Mouse (Mus musculus) MEL (cell line): ENCODE measurements around the gene Dnajb11. TPM values are rescaled to one million over a fixed set of nuclear protein-coding genes. Genes with fewer than 3 reads are reported as not detected.

ENCODE experiments used
- DNase-seq: peaks from one replicate; pipeline ENCODE4 v3.0.0; 2011; ENCODE audit warnings: low read depth, low spot score
- H3K27ac ChIP-seq: 2 replicates; pipeline ENCODE4 v1.5.1; 2012; ENCODE audit warnings: low read depth, mild to moderate bottlenecking, control low read depth, low read length, moderate library complexity; ENCODE audit not compliant: control insufficient read depth
- H3K27me3 ChIP-seq, 2 experiments: fragments of 150-350 bp in 1 of 2; sonication (generic) in 1 of 2; 2 replicates each; pipeline ENCODE4 v1.6.1; 2012; ENCODE audit warnings: low read length in 2 of 2, mild to moderate bottlenecking in 2 of 2, improper control_type of control experiment in 1 of 2, moderate library complexity in 1 of 2; ENCODE audit not compliant: insufficient read depth in 2 of 2, control insufficient read depth in 1 of 2
- H3K36me3 ChIP-seq, 2 experiments: 2 replicates each; pipeline ENCODE4 v1.6.1; 2012 to 2014; ENCODE audit warnings: low read length in 2 of 2, improper control_type of control experiment in 1 of 2, inconsistent platforms in 1 of 2, mild to moderate bottlenecking in 1 of 2; ENCODE audit not compliant: insufficient read depth in 2 of 2, control insufficient read depth in 1 of 2
- H3K4me1 ChIP-seq, 2 experiments: fragments of 150-350 bp in 1 of 2; sonication (generic) in 1 of 2; 2 replicates each; pipeline ENCODE4 v1.6.1; 2012; ENCODE audit warnings: low read length in 2 of 2, improper control_type of control experiment in 1 of 2, mild to moderate bottlenecking in 1 of 2; ENCODE audit not compliant: insufficient read depth in 2 of 2, control insufficient read depth in 1 of 2
- H3K4me3 ChIP-seq, 2 experiments: fragments of 150-350 bp in 1 of 2; sonication (generic) in 1 of 2; 2 replicates each; pipeline ENCODE4 v1.5.1; 2012; ENCODE audit warnings: low read depth in 2 of 2, low read length in 2 of 2, mild to moderate bottlenecking in 2 of 2, moderate library complexity in 2 of 2, control low read depth in 1 of 2, improper control_type of control experiment in 1 of 2; ENCODE audit not compliant: control insufficient read depth in 1 of 2, insufficient read depth in 1 of 2
- H3K79me2 ChIP-seq: 2 replicates; pipeline ENCODE4 v1.6.1; 2012; ENCODE audit warnings: mild to moderate bottlenecking, low read length, moderate library complexity; ENCODE audit not compliant: control insufficient read depth, poor library complexity, insufficient read depth
- H3K9ac ChIP-seq: 2 replicates; pipeline ENCODE4 v1.6.1; 2012; ENCODE audit warnings: low read depth, mild to moderate bottlenecking, control low read depth, low read length, moderate library complexity; ENCODE audit not compliant: control insufficient read depth, poor library complexity, severe bottlenecking
- H3K9me3 ChIP-seq: fragments of 150-350 bp; sonication (generic); replicated peaks from 2 replicates; pipeline ENCODE4 v1.6.1; 2012; ENCODE audit warnings: mild to moderate bottlenecking, low read length, improper control_type of control experiment, moderate library complexity; ENCODE audit not compliant: insufficient read depth
- BHLHE40 ChIP-seq: IDR thresholded peaks from 2 replicates; pipeline ENCODE4 v1.6.1; 2012; ENCODE audit warnings: low read depth, mild to moderate bottlenecking, inconsistent platforms, low read length, improper control_type of control experiment, borderline replicate concordance
- CHD1 ChIP-seq: IDR thresholded peaks from 2 replicates; pipeline ENCODE4 v1.6.1; 2012; ENCODE audit warnings: low read depth, mild to moderate bottlenecking, inconsistent platforms, low read length, improper control_type of control experiment
- CTCF ChIP-seq, 3 experiments: IDR thresholded peaks in 2 of 3; conservative IDR thresholded peaks in 1 of 3; 2 replicates each; pipeline ENCODE4 v1.5.1; 2011 to 2012; ENCODE audit warnings: low read length in 3 of 3, low read depth in 2 of 3, mild to moderate bottlenecking in 2 of 3, improper control_type of control experiment in 1 of 3, inconsistent platforms in 1 of 3, mixed read lengths in 1 of 3, moderate library complexity in 1 of 3; ENCODE audit not compliant: control insufficient read depth in 1 of 3, insufficient read depth in 1 of 3, poor library complexity in 1 of 3, severe bottlenecking in 1 of 3
- E2F4 ChIP-seq: IDR thresholded peaks from 2 replicates; pipeline ENCODE4 v1.6.1; 2011; ENCODE audit warnings: low read depth, low read length, improper control_type of control experiment, borderline replicate concordance
- ELF1 ChIP-seq: IDR thresholded peaks from 2 replicates; pipeline ENCODE4 v1.6.1; 2014; ENCODE audit warnings: low read depth, mild to moderate bottlenecking, inconsistent platforms, low read length, improper control_type of control experiment, moderate library complexity
- ETS1 ChIP-seq: IDR thresholded peaks from 2 replicates; pipeline ENCODE4 v1.6.1; 2012; ENCODE audit warnings: low read depth, mild to moderate bottlenecking, inconsistent platforms, low read length, improper control_type of control experiment, moderate library complexity
- GATA1 ChIP-seq: IDR thresholded peaks from 2 replicates; pipeline ENCODE4 v1.6.1; 2011; ENCODE audit warnings: low read depth, low read length, improper control_type of control experiment
- HCFC1 ChIP-seq: IDR thresholded peaks from 2 replicates; pipeline ENCODE4 v1.6.1; 2012; ENCODE audit warnings: low read depth, mild to moderate bottlenecking, inconsistent platforms, low read length, improper control_type of control experiment, moderate library complexity
- JUND ChIP-seq: IDR thresholded peaks from 2 replicates; pipeline ENCODE4 v1.6.1; 2011; ENCODE audit warnings: low read depth, mild to moderate bottlenecking, improper control_type of control experiment, low read length
- KAT2A ChIP-seq: conservative IDR thresholded peaks from 2 replicates; pipeline ENCODE4 v1.6.1; 2012; ENCODE audit warnings: low read depth, low read length, improper control_type of control experiment, inconsistent platforms
- MAFK ChIP-seq: IDR thresholded peaks from 2 replicates; pipeline ENCODE4 v1.6.1; 2011; ENCODE audit warnings: low read depth, mild to moderate bottlenecking, low read length, improper control_type of control experiment, borderline replicate concordance
- MAZ ChIP-seq: IDR thresholded peaks from 2 replicates; pipeline ENCODE4 v1.6.1; 2012; ENCODE audit warnings: low read depth, mild to moderate bottlenecking, inconsistent platforms, low read length, improper control_type of control experiment
- MEF2A ChIP-seq: IDR thresholded peaks from 2 replicates; pipeline ENCODE4 v1.6.1; 2014; ENCODE audit warnings: low read depth, mild to moderate bottlenecking, inconsistent platforms, low read length, improper control_type of control experiment; ENCODE audit not compliant: poor library complexity, insufficient replicate concordance, severe bottlenecking; ENCODE audit errors: extremely low read depth
- MYC ChIP-seq: IDR thresholded peaks from 2 replicates; pipeline ENCODE4 v1.6.1; 2011; ENCODE audit warnings: low read depth, mild to moderate bottlenecking, low read length, improper control_type of control experiment, moderate library complexity
- NRF1 ChIP-seq: IDR thresholded peaks from 2 replicates; pipeline ENCODE4 v1.6.1; 2014; ENCODE audit warnings: low read depth, mild to moderate bottlenecking, inconsistent platforms, low read length, improper control_type of control experiment, moderate library complexity; ENCODE audit not compliant: poor library complexity, insufficient read depth, severe bottlenecking
- POLR2A ChIP-seq, 2 experiments: IDR thresholded peaks; 2 replicates each; pipeline ENCODE4 v1.6.1; 2011 to 2012; ENCODE audit warnings: low read length in 2 of 2, mild to moderate bottlenecking in 2 of 2, control low read depth in 1 of 2, improper control_type of control experiment in 1 of 2, low read depth in 1 of 2, moderate library complexity in 1 of 2; ENCODE audit not compliant: control insufficient read depth in 1 of 2, insufficient read depth in 1 of 2, poor library complexity in 1 of 2
- POLR2AphosphoS2 ChIP-seq: IDR thresholded peaks from 2 replicates; pipeline ENCODE4 v1.6.1; 2011; ENCODE audit warnings: low read length, improper control_type of control experiment
- POLR2AphosphoS5 ChIP-seq: IDR thresholded peaks from 2 replicates; pipeline ENCODE4 v1.6.1; 2012; ENCODE audit warnings: low read depth, borderline replicate concordance, mild to moderate bottlenecking, inconsistent platforms, low read length, moderate library complexity, mixed read lengths
- RCOR1 ChIP-seq: IDR thresholded peaks from 2 replicates; pipeline ENCODE4 v1.6.1; 2012; ENCODE audit warnings: low read depth, mild to moderate bottlenecking, inconsistent platforms, low read length, improper control_type of control experiment
- SIN3A ChIP-seq: IDR thresholded peaks from 2 replicates; pipeline ENCODE4 v1.6.1; 2012; ENCODE audit warnings: low read length, improper control_type of control experiment, inconsistent platforms
- SMC3 ChIP-seq: IDR thresholded peaks from 2 replicates; pipeline ENCODE4 v1.6.1; 2011; ENCODE audit warnings: low read depth, low read length, improper control_type of control experiment
- TAL1 ChIP-seq: IDR thresholded peaks from 2 replicates; pipeline ENCODE4 v1.6.1; 2012; ENCODE audit warnings: mild to moderate bottlenecking, inconsistent platforms, low read length, moderate library complexity, mixed read lengths
- TCF12 ChIP-seq: IDR thresholded peaks from 2 replicates; pipeline ENCODE4 v1.6.1; 2014; ENCODE audit warnings: low read depth, mild to moderate bottlenecking, inconsistent platforms, low read length, improper control_type of control experiment, moderate library complexity
- UBTF ChIP-seq: IDR thresholded peaks from 2 replicates; pipeline ENCODE4 v1.6.1; 2012; ENCODE audit warnings: low read depth, mild to moderate bottlenecking, inconsistent platforms, low read length, improper control_type of control experiment, moderate library complexity, borderline replicate concordance; ENCODE audit not compliant: insufficient read depth
- USF1 ChIP-seq: IDR thresholded peaks from 2 replicates; pipeline ENCODE4 v1.6.1; 2014; ENCODE audit warnings: low read depth, mild to moderate bottlenecking, inconsistent platforms, low read length, improper control_type of control experiment, moderate library complexity
- USF2 ChIP-seq, 2 experiments: IDR thresholded peaks; 2 replicates each; pipeline ENCODE4 v1.6.1; 2011 to 2012; ENCODE audit warnings: improper control_type of control experiment in 2 of 2, low read length in 2 of 2, borderline replicate concordance in 1 of 2, inconsistent platforms in 1 of 2, low read depth in 1 of 2, mild to moderate bottlenecking in 1 of 2; ENCODE audit not compliant: insufficient read depth in 1 of 2
- ZC3H11A ChIP-seq: IDR thresholded peaks from 2 replicates; pipeline ENCODE4 v1.6.1; 2012; ENCODE audit warnings: low read depth, mild to moderate bottlenecking, inconsistent platforms, low read length, improper control_type of control experiment
- ZNF384 ChIP-seq: IDR thresholded peaks from 2 replicates; pipeline ENCODE4 v1.6.1; 2012; ENCODE audit warnings: low read depth, mild to moderate bottlenecking, inconsistent platforms, low read length, improper control_type of control experiment
- polyA plus RNA-seq, 2 experiments: library from polyadenylated mRNA; stranded (reverse) in 1 of 2; unstranded in 1 of 2; fragments of >175 nt in 1 of 2; fragments of >200 nt in 1 of 2; gene quantifications; 2 replicates each; pipeline versions ENCODE4 v1.2.1 to v1.2.4; 2012; ENCODE audit warnings: low replicate concordance in 2 of 2, low read depth in 1 of 2; ENCODE audit not compliant: insufficient read length in 2 of 2, insufficient read depth in 1 of 2, missing spikeins in 1 of 2
- total RNA-seq: library from RNA; depleted of rRNA; stranded (reverse); fragments of 300-350 nt; gene quantifications from 2 replicates; pipeline ENCODE4 v1.2.3, GENCODE M21; 2012

Dnajb11 gene
- total and polyA plus RNA-seq, 3 experiments, result 90.2 to 147 (median 139) TPM

GRCm38 (mm10) chr16:22845481-22845880 lies 12.2 kb upstream of the Dnajb11 start:
- H3K9me3 ChIP-seq, result no peaks in the 10 kb centered on the region
- H3K4me1 ChIP-seq, result peaks cover 0 to 3% of the 10 kb centered on the region in 2 experiments; a peak in 1 of 4 replicates
- H3K27me3 ChIP-seq, result no peaks in the 10 kb centered on the region
- no peak overlapping the region for H3K4me3 ChIP-seq
- H3K36me3 ChIP-seq, result peaks cover 0 to 16% of the 10 kb centered on the region in 2 experiments; a peak in 2 of 4 replicates
- no peak overlapping the region for H3K9ac ChIP-seq
- TF ChIP-seq TCF12 (no peak), POLR2A (IDR thresholded peaks at IDR 0.05; ENCODE audit: control insufficient read depth in 1 of 2, insufficient read depth in 1 of 2, low read depth in 1 of 2, low read length in 2 of 2, poor library complexity in 1 of 2) (no peak), MAFK (no peak), TAL1 (no peak), GATA1 (no peak), MYC (no peak), POLR2AphosphoS2 (no peak), POLR2AphosphoS5 (no peak), KAT2A (no peak), USF2 (IDR thresholded peaks at IDR 0.05; ENCODE audit: borderline replicate concordance in 1 of 2, insufficient read depth in 1 of 2, low read depth in 1 of 2, low read length in 2 of 2) (no peak), JUND (no peak), CHD1 (no peak), NRF1 (no peak), ELF1 (no peak), RCOR1 (no peak), UBTF (no peak), BHLHE40 (no peak)
- H3K27ac ChIP-seq, result no peak overlapping the region
- H3K79me2 ChIP-seq, result peaks cover 12% of the 10 kb centered on the region; the same call in 1 of the 2 replicates
- DNase-seq, result no peak

DNA sequence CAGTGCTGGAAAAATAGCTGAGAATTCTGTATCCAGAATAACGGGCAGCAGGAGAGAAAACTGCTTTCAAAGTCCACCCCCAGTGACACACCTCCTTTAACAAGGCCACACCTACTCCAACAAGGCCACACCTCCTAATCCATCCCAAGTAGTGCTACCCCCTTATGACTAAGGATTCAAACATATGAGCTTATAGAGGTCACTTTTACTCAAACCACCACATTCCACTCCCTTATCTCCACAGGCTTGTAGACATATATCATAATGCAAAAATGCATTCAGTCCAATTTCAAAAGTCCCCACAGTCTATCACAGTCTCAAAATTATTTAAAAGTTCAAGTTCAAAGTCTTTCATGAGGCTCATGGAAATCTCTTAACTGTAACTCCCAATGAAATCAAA lies 10.0 kb upstream of the Dnajb11 start:
- H3K4me1 ChIP-seq, result peaks cover 0 to 12% of the 10 kb centered on the region in 2 experiments; a peak in 3 of 4 replicates
- DNase-seq, result no peak

More for the DNA sequence above, 10.0 kb upstream of the Dnajb11 start:
- H3K27ac ChIP-seq, result no peak overlapping the region
- no peaks in the 10 kb centered on the region for H3K27me3 ChIP-seq
- no peaks in the 10 kb centered on the region for H3K9me3 ChIP-seq
- peaks cover 16% of the 10 kb centered on the region for H3K79me2 ChIP-seq
- H3K36me3 ChIP-seq, result peaks cover 11 to 12% of the 10 kb centered on the region in 2 experiments
- TF ChIP-seq ZC3H11A (no peak), ETS1 (no peak), HCFC1 (no peak), SIN3A (no peak), CTCF (IDR thresholded peaks at IDR 0.05 in 2 of 3, conservative IDR thresholded peaks at IDR 0.05 in 1 of 3; ENCODE audit: control insufficient read depth in 1 of 3, insufficient read depth in 1 of 3, low read depth in 2 of 3, low read length in 3 of 3, poor library complexity in 1 of 3, severe bottlenecking in 1 of 3) (no peak), POLR2AphosphoS2 (no peak), ELF1 (no peak), SMC3 (no peak), MEF2A (no peak), MAFK (no peak), TAL1 (no peak), GATA1 (no peak), CHD1 (no peak), USF1 (no peak), E2F4 (no peak), MAZ (no peak), POLR2AphosphoS5 (no peak), ZNF384 (no peak)
- no peak overlapping the region for H3K9ac ChIP-seq
- H3K4me3 ChIP-seq, result no peak overlapping the region
